Mouse (Mus musculus): ENCODE results near the gene Tmem158. TPM values are rescaled to one million over a fixed set of nuclear protein-coding genes. Genes with fewer than 3 reads are reported as not detected.
A peak's percentile ranks its signal among the peaks of the same experiment; 100 is the strongest.

Tmem158 gene
- total and polyA plus RNA-seq, 3 experiments = 2.1 to 5.5 (median 4.5) TPM

DNA sequence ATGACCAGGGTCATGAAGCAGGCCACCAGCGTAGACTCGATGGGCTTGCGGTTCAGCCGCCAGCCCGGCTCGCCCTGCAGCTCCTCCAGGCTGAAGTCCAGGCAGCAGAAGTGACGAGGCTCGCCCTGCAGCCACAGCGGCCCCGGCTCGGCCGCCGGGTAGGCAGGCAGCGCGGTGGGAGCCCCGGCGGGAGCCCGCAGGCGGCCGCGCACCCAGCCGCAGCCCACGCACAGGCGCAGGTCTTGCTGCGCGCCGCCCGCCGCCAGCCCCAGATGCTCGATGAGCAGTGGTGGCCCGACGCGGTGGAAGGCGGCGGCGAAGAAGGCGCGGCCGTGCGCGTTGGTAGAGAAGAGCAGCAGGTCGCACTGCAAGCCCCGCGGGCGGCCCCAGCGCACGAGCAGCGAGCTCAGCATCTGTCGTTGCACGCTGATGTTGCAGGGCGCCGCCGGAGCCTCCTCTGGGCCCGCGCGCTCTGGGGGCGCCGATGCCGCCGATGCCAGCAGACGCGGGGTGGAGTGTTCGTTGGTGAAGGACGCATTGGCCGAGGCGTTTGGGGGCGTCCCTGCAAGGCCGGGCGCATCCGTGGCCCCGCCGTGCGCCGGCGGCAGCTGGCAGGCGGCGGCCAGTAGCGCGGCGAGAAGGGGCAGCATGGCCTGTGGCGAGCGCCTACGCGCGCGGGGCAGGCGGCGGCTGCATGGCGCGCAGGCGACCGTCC is 511 bp downstream of the Tmem158 start:
- Histone ChIP-seq H3K27me3 (ENCODE audit: control insufficient read depth, insufficient read depth, low read length) (no peaks in the 10 kb centered on the region), H3K36me3 (ENCODE audit: control insufficient read depth, insufficient read depth, low read length) (no peaks in the 10 kb centered on the region), H3K4me3 (peak overlapping the region; percentile 70), H3K9ac (ENCODE audit: low read depth, low read length) (peak overlapping the region; percentile 72), H3K27ac (no peak overlapping the region; the same call in none of the 2 replicates), H3K79me2 (replicated peaks; ENCODE audit: control insufficient read depth, insufficient read depth, low read length) (no peaks in the 10 kb centered on the region), H3K4me1 (ENCODE audit: control insufficient read depth, insufficient read depth, low read length) (no peaks in the 10 kb centered on the region)
- no peak for DNase-seq
- intact Hi-C loops (cut with DNase I) = loop anchor here (2.0 to 5.0 kb wide), 3 partner anchors 107 to 267 kb away; partner anchors contain the start of genes Lars2 and Sacm1l
- TF ChIP-seq CTCF (IDR thresholded peaks at IDR 0.05) = no peak
- TF ChIP-seq EP300 (IDR thresholded peaks at IDR 0.05; ENCODE audit: insufficient read depth, low read depth, low read length) = no peak
- no peak for TF ChIP-seq POLR2A (IDR thresholded peaks at IDR 0.05; ENCODE audit: insufficient read depth, low read depth, low read length)
- under 1% methylated on average over 92 of the region's 92 CpGs for WGBS

DNA sequence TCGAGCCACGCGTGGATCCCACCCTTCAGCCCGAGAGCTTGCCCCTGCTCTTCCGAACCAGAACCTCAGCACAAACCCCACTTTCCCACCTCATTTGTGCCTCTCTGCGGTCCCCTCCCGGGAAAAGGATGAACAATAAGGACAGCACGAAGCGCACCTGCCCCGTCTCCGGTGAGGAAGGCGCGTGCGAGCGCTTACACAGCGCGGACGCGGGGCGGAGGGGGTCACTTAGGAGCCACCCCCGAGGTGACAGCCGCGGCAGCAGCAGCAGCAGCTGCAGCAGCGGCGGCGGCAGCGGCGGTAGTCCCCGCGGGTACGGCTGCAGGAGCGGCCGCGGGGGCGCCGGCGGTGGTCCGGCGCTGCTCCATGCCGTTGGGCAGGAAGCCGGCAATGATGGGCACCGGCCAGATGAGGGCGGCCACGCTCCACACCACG is 1.1 kb downstream of the Tmem158 start:
- TF ChIP-seq CTCF (IDR thresholded peaks at IDR 0.05) = peak; percentile 91
- TF ChIP-seq EP300 (IDR thresholded peaks at IDR 0.05; ENCODE audit: insufficient read depth, low read depth, low read length) = 0 out of 2 replicates have a peak, but pooled peaks have one; percentile 11
- TF ChIP-seq POLR2A (IDR thresholded peaks at IDR 0.05; ENCODE audit: insufficient read depth, low read depth, low read length) = no peak
- Histone ChIP-seq H3K9ac (ENCODE audit: low read depth, low read length) (peak overlapping the region; percentile 53), H3K4me1 (ENCODE audit: control insufficient read depth, insufficient read depth, low read length) (no peaks in the 10 kb centered on the region), H3K27me3 (ENCODE audit: control insufficient read depth, insufficient read depth, low read length) (no peaks in the 10 kb centered on the region), H3K4me3 (peak overlapping the region; percentile 70), H3K79me2 (replicated peaks; ENCODE audit: control insufficient read depth, insufficient read depth, low read length) (no peaks in the 10 kb centered on the region), H3K27ac (no peak overlapping the region), H3K36me3 (ENCODE audit: control insufficient read depth, insufficient read depth, low read length) (no peaks in the 10 kb centered on the region)
- 2% methylated on average over 45 of the region's 45 CpGs for WGBS
- intact Hi-C loops (cut with DNase I) = loop anchor here (5.0 kb wide), 2 partner anchors 108 to 268 kb away; partner anchors contain the start of genes Lars2 and Sacm1l
- DNase-seq = peak; percentile 81 to 84

DNA sequence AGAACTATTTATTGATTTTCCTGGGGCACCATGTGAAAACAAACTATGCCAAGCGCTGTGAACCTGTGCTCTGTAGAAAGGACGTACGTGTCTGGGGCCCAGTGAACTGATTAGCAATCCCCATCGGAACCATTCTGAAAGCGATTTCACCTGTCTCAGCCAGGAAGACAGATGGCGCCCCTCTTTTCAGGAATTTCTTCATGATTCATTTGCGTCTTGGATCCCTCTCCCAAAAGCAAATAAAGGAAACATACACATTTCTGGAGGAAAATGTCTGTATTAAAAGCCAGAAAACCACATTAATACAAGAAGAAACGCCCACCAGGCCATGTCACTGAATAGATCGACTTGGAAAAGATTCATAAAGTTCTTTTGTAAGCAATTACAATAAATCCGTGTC is 1.8 kb downstream of the Tmem158 start:
- Histone ChIP-seq H3K36me3 (ENCODE audit: control insufficient read depth, insufficient read depth, low read length) (no peaks in the 10 kb centered on the region), H3K4me3 (no peak overlapping the region), H3K4me1 (ENCODE audit: control insufficient read depth, insufficient read depth, low read length) (no peaks in the 10 kb centered on the region), H3K27ac (no peak overlapping the region), H3K79me2 (replicated peaks; ENCODE audit: control insufficient read depth, insufficient read depth, low read length) (no peaks in the 10 kb centered on the region), H3K9ac (ENCODE audit: low read depth, low read length) (no peak overlapping the region), H3K27me3 (ENCODE audit: control insufficient read depth, insufficient read depth, low read length) (no peaks in the 10 kb centered on the region)
- no peak for DNase-seq
- WGBS = 74% methylated on average over 10 of the region's 10 CpGs
- TF ChIP-seq CTCF (IDR thresholded peaks at IDR 0.05) (no peak), POLR2A (IDR thresholded peaks at IDR 0.05; ENCODE audit: insufficient read depth, low read depth, low read length) (no peak), EP300 (IDR thresholded peaks at IDR 0.05; ENCODE audit: insufficient read depth, low read depth, low read length) (no peak)
- intact Hi-C loops (cut with DNase I) = loop anchor here (5.0 kb wide), 2 partner anchors 109 to 269 kb away; partner anchors contain the start of genes Lars2 and Sacm1l

DNA sequence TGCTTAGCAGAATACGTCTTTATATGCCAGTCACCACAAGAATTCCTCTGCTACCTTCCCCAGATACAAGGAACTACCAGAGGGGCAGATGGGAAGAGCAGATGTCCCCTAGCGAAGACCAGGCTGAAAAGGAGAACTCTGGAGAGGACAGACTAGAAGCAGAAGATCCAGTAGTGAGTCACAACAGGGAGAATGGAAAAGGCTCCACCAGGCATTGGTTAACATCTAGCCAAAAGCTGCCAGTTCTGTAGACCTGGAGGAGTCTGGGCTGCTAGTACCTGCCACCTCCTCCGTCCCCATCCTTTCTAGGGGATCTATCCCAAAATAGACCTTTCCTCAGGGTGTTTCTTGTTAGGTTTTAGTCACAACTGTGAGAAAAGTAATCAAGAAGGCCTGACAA is 4.8 kb downstream of the Tmem158 start:
- intact Hi-C loops (cut with DNase I) = loop anchor here (5.0 kb wide), 2 partner anchors 112 to 272 kb away; partner anchors contain the start of genes Lars2 and Sacm1l
- peaks cover 1% of the 10 kb centered on the region for H3K4me1 ChIP-seq (ENCODE audit: control insufficient read depth, insufficient read depth, low read length)
- H3K4me3 ChIP-seq = no peak overlapping the region
- TF ChIP-seq POLR2A (IDR thresholded peaks at IDR 0.05; ENCODE audit: insufficient read depth, low read depth, low read length) = no peak
- TF ChIP-seq CTCF (IDR thresholded peaks at IDR 0.05) = no peak
- no peak for TF ChIP-seq EP300 (IDR thresholded peaks at IDR 0.05; ENCODE audit: insufficient read depth, low read depth, low read length)
- no peak overlapping the region for H3K9ac ChIP-seq (ENCODE audit: low read depth, low read length)
- DNase-seq = no peak
- no peaks in the 10 kb centered on the region for H3K27me3 ChIP-seq (ENCODE audit: control insufficient read depth, insufficient read depth, low read length)
- H3K27ac ChIP-seq = no peak overlapping the region
- H3K79me2 ChIP-seq (replicated peaks; ENCODE audit: control insufficient read depth, insufficient read depth, low read length) = no peaks in the 10 kb centered on the region
- H3K36me3 ChIP-seq (ENCODE audit: control insufficient read depth, insufficient read depth, low read length) = no peaks in the 10 kb centered on the region
- 87% methylated on average over 3 of the region's 3 CpGs for WGBS

DNA sequence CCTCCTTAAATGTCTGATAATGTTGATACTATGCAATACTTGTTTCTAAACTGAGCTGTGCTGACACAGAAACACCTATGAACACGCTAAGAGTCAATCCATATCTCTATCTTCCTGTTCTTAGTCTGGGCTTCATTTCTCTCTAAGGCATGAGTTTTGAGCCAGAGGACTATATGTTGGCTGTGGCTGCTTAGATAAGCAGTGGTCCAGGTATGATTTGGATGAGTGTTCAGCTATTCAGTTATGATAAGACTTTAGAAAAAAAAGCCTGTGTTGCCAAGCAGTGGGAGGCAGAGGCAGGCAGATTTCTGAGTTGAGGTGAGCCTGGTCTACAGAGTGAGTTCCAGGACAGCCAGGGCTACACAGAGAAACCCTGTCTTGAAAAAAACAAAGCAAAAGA is 12.6 kb downstream of the Tmem158 start:
- peaks cover 1% of the 10 kb centered on the region for H3K4me1 ChIP-seq (ENCODE audit: control insufficient read depth, insufficient read depth, low read length)
- no peaks in the 10 kb centered on the region for H3K36me3 ChIP-seq (ENCODE audit: control insufficient read depth, insufficient read depth, low read length)
- H3K4me3 ChIP-seq = no peak overlapping the region
- intact Hi-C loops (cut with DNase I) = no loop called here
- no peaks in the 10 kb centered on the region for H3K79me2 ChIP-seq (replicated peaks; ENCODE audit: control insufficient read depth, insufficient read depth, low read length)
- TF ChIP-seq POLR2A (IDR thresholded peaks at IDR 0.05; ENCODE audit: insufficient read depth, low read depth, low read length) (no peak), EP300 (IDR thresholded peaks at IDR 0.05; ENCODE audit: insufficient read depth, low read depth, low read length) (no peak), CTCF (IDR thresholded peaks at IDR 0.05) (no peak)
- no peak overlapping the region for H3K27ac ChIP-seq
- WGBS = 64% methylated on average over 1 of the region's 1 CpGs
- no peak overlapping the region for H3K9ac ChIP-seq (ENCODE audit: low read depth, low read length)
- DNase-seq = no peak
- no peaks in the 10 kb centered on the region for H3K27me3 ChIP-seq (ENCODE audit: control insufficient read depth, insufficient read depth, low read length)

DNA sequence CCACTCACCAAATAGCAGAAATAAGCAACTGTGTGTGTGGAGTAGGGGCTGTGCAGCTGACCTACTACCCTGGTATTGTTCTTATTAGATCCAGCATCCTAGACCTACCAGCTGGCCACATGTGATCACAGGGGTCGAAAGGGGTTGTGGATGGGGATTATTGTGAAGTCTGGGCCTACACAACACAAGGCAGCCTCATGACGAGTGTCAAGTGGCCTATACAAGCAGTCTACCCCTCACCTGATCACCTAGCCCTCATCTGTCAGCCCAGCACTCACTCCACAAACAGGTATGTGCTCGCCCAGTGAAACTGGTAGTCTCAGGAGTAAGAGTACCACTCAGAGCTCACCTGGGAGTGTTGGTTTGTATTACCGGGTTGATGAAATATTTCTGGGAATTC is 15.4 kb downstream of the Tmem158 start:
- WGBS = 86% methylated on average over 4 of the region's 4 CpGs
- DNase-seq = no peak
- Histone ChIP-seq H3K27ac (no peak overlapping the region), H3K36me3 (ENCODE audit: control insufficient read depth, insufficient read depth, low read length) (no peaks in the 10 kb centered on the region), H3K4me3 (no peak overlapping the region), H3K79me2 (replicated peaks; ENCODE audit: control insufficient read depth, insufficient read depth, low read length) (no peaks in the 10 kb centered on the region), H3K9ac (ENCODE audit: low read depth, low read length) (no peak overlapping the region), H3K4me1 (ENCODE audit: control insufficient read depth, insufficient read depth, low read length) (no peaks in the 10 kb centered on the region), H3K27me3 (ENCODE audit: control insufficient read depth, insufficient read depth, low read length) (no peaks in the 10 kb centered on the region)
- intact Hi-C loops (cut with DNase I) = no loop called here
- no peak for TF ChIP-seq CTCF (IDR thresholded peaks at IDR 0.05)

Measured in heart, adult 2 months (tissue).